Mouse (Mus musculus): ENCODE measurements at regions not wholly inside any gene's neighbourhood (a gene's known extent, or its start where the extent isn't known, plus 50 kb on each side); places are given as distances from the start of the nearest gene placed in this dataset.

- TF ChIP-seq POLR2A (IDR thresholded peaks at IDR 0.05; ENCODE audit: low read depth, low read length), result no peak
- no peak for TF ChIP-seq CTCF (IDR thresholded peaks at IDR 0.05; ENCODE audit: borderline replicate concordance, insufficient read depth, low read length)
Observed at GRCm38 (mm10) chr2:167767371-167767770, 77.7 kb upstream of the Tmem189 start.
